Mouse (Mus musculus) G1E (cell line): ENCODE results near the gene Ptpru.

ENCODE experiments used
- CTCF ChIP-seq: IDR thresholded peaks from 2 replicates; pipeline ENCODE4 v1.5.1; 2012; ENCODE audit warnings: low read depth, low read length, inconsistent platforms, mixed read lengths
- GATA1 ChIP-seq: IDR thresholded peaks from 2 replicates; pipeline ENCODE4 v1.6.1; 2012; ENCODE audit warnings: borderline replicate concordance, low read length, inconsistent platforms, mixed read lengths
- POLR2AphosphoS5 ChIP-seq: IDR thresholded peaks from 2 replicates; pipeline ENCODE4 v1.6.1; 2012; ENCODE audit warnings: low read depth, low read length, inconsistent platforms; ENCODE audit not compliant: insufficient replicate concordance
- TAL1 ChIP-seq: conservative IDR thresholded peaks from 2 replicates; pipeline ENCODE4 v1.6.1; 2012; ENCODE audit warnings: low read depth, low read length, inconsistent platforms, mixed read lengths

GRCm38 (mm10) chr4:131849986-131850638 lies 12.0 kb upstream of the Ptpru start:
- TF ChIP-seq CTCF = no peak
- TF ChIP-seq GATA1 = no peak
- no peak for TF ChIP-seq POLR2AphosphoS5
- no peak for TF ChIP-seq TAL1
